Mouse (Mus musculus) hindbrain, embryonic 16.5 days (tissue): ENCODE results near the gene Lfng. TPM values are rescaled to one million over a fixed set of nuclear protein-coding genes. Genes with fewer than 3 reads are reported as not detected.
A peak's percentile ranks its signal among the peaks of the same experiment; 100 is the strongest.

Experiments used
- ATAC-seq: fragments of 200-750 bp; cut with Nextera tagmentation; 2 replicates; pipeline ENCODE4 v1.8.0; 2017; ENCODE audit warnings: moderate TSS enrichment, moderate library complexity
- H3K27ac ChIP-seq: fragments of 300-500 bp; sonication (generic); 2 replicates; pipeline ENCODE4 v1.5.1; 2014; ENCODE audit warnings: low read depth, mild to moderate bottlenecking, control low read depth, low read length, moderate library complexity
- H3K27me3 ChIP-seq: fragments of 300-500 bp; sonication (generic); replicated peaks from 2 replicates; pipeline ENCODE4 v1.6.1; 2014; ENCODE audit warnings: low read length; ENCODE audit not compliant: control insufficient read depth, insufficient read depth
- H3K36me3 ChIP-seq: fragments of 300-500 bp; sonication (generic); 2 replicates; pipeline ENCODE4 v1.6.1; 2014; ENCODE audit warnings: mild to moderate bottlenecking, low read length, moderate library complexity, mixed read lengths; ENCODE audit not compliant: control insufficient read depth, insufficient read depth
- H3K4me1 ChIP-seq: fragments of 300-500 bp; sonication (generic); 2 replicates; pipeline ENCODE4 v1.6.1; 2014; ENCODE audit warnings: low read depth, low read length; ENCODE audit not compliant: control insufficient read depth, insufficient read depth
- H3K4me2 ChIP-seq: fragments of 300-500 bp; sonication (generic); 2 replicates; pipeline ENCODE4 v1.6.1; 2014; ENCODE audit warnings: mild to moderate bottlenecking, low read length, control low read depth, moderate library complexity
- H3K4me3 ChIP-seq: fragments of 300-500 bp; sonication (generic); 2 replicates; pipeline ENCODE4 v1.5.1; 2014; ENCODE audit warnings: mild to moderate bottlenecking, low read length, control low read depth, moderate library complexity
- H3K9ac ChIP-seq: fragments of 300-500 bp; sonication (generic); 2 replicates; pipeline ENCODE4 v1.6.1; 2014; ENCODE audit warnings: low read depth, mild to moderate bottlenecking, control low read depth, low read length, moderate library complexity
- H3K9me3 ChIP-seq: fragments of 300-500 bp; sonication (generic); 2 replicates; pipeline ENCODE4 v1.6.1; 2014; ENCODE audit warnings: mild to moderate bottlenecking, low read length, moderate library complexity; ENCODE audit not compliant: control insufficient read depth
- WGBS: fragments of 180-500 bp; shearing (Covaris S2); extraction: QIAGEN DNeasy Blood & Tissue Kit; methylation state at CpG from one replicate; pipeline ENCODE4 v1.1.7; 2014; 5-methylcytosine and 5-hydroxymethylcytosine counted together
- polyA plus RNA-seq: library from polyadenylated mRNA; unstranded; fragments of >200 nt; fragmentation: Nextera tagmentation; extraction: Ambion mirVana; gene quantifications from 2 replicates; pipeline ENCODE4 v1.2.1, GENCODE M21; 2015

The Lfng gene
- polyA plus RNA-seq, 1 experiment from 2014 or later: 30.2 TPM

DNA sequence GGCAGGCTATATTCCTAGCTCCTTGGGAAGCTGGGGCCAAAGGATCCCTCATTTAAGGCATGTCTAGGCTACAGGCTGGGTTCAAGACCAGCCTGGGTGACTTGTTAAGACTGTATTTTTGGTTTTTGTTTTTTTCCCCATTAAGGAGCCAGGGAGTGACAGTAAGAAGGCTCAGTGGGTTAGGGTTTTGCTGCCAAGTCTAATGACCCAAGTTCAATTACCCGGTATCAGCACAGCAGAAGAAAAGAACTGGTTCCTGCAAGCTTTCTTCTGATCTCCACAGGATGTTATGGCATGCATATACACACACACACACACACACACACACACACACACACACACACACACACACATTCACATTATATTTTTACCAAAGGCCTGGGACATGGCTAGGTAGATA lies 53.3 kb downstream of the Lfng start:
- no peak for ATAC-seq
- Histone ChIP-seq H3K4me3 (no peak overlapping the region), H3K4me1 (peaks cover 16% of the 10 kb centered on the region), H3K27me3 (no peaks in the 10 kb centered on the region), H3K9me3 (no peaks in the 10 kb centered on the region), H3K4me2 (no peak overlapping the region), H3K9ac (no peak overlapping the region), H3K27ac (peak overlapping the region; percentile 79), H3K36me3 (no peaks in the 10 kb centered on the region)
- 38% methylated on average over 1 of the region's 1 CpGs for WGBS

DNA sequence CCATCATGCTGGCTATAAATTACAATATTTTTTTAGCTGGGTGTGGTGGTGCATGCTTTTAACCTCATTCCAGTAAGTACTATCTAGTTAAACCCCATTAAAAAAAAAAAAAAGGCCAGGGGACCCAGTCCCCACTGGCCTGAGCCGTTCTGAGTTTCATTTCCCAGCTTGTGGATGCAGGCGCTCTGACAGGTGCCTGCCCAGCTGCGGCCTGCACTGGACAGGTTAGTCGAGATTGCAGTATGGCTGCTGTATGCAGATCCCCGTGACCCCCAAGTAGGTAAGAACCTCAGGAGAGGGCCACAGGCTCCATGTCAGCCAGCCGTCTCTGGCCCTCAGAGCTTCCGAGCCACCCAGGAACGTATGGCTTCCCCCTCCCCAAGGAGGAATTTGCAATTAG lies 54.3 kb downstream of the Lfng start:
- Histone ChIP-seq H3K27me3 (no peaks in the 10 kb centered on the region), H3K4me2 (no peak overlapping the region), H3K9me3 (no peaks in the 10 kb centered on the region), H3K36me3 (peaks cover 4% of the 10 kb centered on the region), H3K9ac (no peak overlapping the region), H3K4me1 (peaks cover 16% of the 10 kb centered on the region), H3K27ac (no peak overlapping the region), H3K4me3 (no peak overlapping the region)
- ATAC-seq: no peak
- 71% methylated on average over 8 of the region's 8 CpGs for WGBS

DNA sequence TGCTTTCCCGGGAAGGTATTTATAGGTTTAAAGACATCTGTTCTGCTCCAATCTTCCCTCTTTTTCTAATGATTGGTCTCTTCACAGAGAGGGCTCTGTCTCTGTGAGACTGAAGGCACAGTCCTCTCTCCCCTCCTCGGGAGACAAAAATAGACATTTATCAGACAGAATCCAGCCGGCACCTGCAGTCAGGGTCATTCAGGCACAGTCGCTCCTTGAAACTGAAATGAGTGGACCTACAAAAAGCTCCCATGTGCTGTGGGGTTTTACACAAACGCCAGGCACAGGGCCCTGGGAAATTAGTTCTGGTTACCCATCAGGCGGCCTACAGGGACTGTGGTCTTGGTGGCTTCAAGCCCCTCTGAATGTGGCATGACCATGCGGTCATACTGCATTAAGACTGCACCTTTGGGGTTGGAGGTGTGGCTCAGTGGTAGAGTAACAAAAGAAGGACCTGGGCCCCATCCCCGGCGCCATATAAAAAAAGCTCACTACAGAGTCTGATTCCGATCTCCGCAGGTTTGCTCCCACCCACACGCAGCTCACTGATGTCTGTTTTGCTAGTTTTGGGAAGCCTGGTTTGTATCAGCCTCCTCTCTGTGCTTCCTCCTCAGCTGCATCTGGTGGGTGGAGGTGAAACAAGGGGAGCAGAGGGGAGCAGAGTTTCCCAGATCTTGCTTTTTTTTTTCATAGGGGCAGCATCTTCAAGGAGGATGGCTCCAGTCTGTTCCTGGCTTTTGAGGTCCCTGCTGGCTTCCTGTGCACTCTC lies 54.9 kb downstream of the Lfng start:
- Histone ChIP-seq H3K4me3 (no peak overlapping the region), H3K27me3 (no peaks in the 10 kb centered on the region), H3K9me3 (no peaks in the 10 kb centered on the region), H3K4me2 (no peak overlapping the region), H3K9ac (no peak overlapping the region), H3K36me3 (peaks cover 4% of the 10 kb centered on the region), H3K27ac (no peak overlapping the region), H3K4me1 (peaks cover 16% of the 10 kb centered on the region)
- 56% methylated on average over 12 of the region's 12 CpGs for WGBS
- ATAC-seq: no peak

DNA sequence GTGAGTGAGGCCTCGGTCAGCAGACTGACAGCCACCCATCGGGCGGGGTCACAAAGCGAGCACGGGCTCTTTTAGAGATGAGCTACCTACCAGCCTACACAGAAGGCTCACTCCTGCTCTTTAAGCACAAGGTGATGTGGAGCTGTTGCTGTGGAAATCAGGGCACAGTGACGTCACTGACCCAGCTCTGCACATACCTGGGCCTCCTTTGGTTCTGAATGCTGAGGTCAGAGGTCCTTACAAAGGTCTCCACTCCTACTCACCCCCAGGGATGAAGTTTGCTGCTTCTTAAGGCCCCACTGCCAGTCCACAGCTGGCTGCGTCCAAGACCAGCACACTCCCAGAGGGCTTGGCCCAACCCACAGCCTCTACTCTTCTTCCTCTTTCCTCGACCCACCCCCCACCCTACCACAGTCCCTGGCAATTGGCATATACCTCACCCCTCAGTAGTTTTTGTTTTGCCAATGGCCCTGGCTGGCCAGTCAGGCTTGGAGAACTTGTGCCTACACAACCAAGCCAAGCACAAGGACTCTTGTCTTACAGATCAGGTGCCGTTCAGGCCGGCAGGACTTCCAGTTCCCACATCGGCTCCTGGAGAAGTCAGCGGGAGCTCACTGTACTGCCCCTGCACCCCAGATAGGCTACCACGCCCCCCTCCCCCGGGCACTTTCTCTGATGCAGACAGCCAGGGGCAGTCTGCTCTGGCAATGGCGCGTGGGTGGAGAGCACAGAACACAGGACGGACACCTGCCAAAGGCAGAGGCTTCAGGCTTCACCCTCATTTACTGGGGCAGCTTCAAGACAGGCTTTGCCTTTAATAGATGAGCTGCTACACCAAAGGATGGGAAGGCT lies 55.8 kb downstream of the Lfng start:
- no peaks in the 10 kb centered on the region for H3K9me3 ChIP-seq
- H3K27me3 ChIP-seq: no peaks in the 10 kb centered on the region
- peaks cover 16% of the 10 kb centered on the region for H3K4me1 ChIP-seq
- 63% methylated on average over 17 of the region's 17 CpGs for WGBS
- ATAC-seq: no peak
- no peak overlapping the region for H3K9ac ChIP-seq
- H3K36me3 ChIP-seq: peaks cover 6% of the 10 kb centered on the region
- H3K4me2 ChIP-seq: no peak overlapping the region
- no peak overlapping the region for H3K4me3 ChIP-seq
- peak overlapping the region; percentile 31; the same call in 1 of the 2 replicates for H3K27ac ChIP-seq

DNA sequence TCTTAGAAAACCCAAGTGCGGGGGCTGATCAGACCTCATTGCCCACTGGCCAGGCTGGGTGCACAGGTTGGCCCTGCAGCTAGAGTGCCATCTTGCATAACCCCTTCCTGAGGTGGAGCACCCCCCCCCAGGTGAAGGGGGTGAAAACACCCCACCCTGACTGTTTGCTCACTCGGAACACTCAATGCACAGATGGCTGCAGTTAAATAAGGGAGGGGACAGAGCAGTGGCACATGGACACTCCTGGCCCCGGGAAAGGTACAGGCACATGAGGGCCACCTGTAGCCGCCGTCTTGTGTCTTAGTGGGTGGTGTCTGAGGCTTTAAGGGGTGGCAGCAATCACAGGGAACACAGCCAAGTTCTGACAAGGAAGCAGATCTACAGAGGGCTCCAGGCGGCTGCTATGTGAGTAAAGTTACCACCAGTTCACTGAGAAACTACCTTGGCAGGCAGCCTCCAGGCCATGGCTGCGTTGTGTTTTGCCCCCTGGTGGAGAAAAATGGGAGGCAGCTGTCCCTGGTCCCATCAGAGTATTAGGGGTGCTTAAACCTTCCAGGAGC lies 56.6 kb downstream of the Lfng start:
- H3K27me3 ChIP-seq: no peaks in the 10 kb centered on the region
- WGBS: 51% methylated on average over 7 of the region's 7 CpGs
- H3K4me1 ChIP-seq: peaks cover 16% of the 10 kb centered on the region
- ATAC-seq: no peak
- peak overlapping the region; percentile 9; the same call in 1 of the 2 replicates for H3K27ac ChIP-seq
- H3K4me2 ChIP-seq: no peak overlapping the region
- no peak overlapping the region for H3K9ac ChIP-seq
- no peak overlapping the region for H3K4me3 ChIP-seq
- H3K9me3 ChIP-seq: 0 out of 2 replicates have a peak, but pooled peaks cover under 1% of the 10 kb centered on the region
- H3K36me3 ChIP-seq: peaks cover 8% of the 10 kb centered on the region

Other genes with a start within 250 kb of the Lfng start
- 42.4 and 43.7 TPM in 2 replicates for gene Snx8, start 218.1 kb upstream of the Lfng start, polyA plus RNA-seq
- 65.9 and 77.6 TPM in 2 replicates for gene Eif3b, start 188.0 kb upstream of the Lfng start, polyA plus RNA-seq
- gene Gm4869, start 161.7 kb upstream of the Lfng start, polyA plus RNA-seq: not detected in 2 replicates
- gene Chst12, start 101.8 kb upstream of the Lfng start, polyA plus RNA-seq: 27.6 and 30.3 TPM in 2 replicates
- 0.36 TPM in 1 of 2 replicates, not detected in the other for gene Grifin, start 42.2 kb upstream of the Lfng start, polyA plus RNA-seq
- 56.0 and 68.9 TPM in 2 replicates for gene Ttyh3, start 41.7 kb downstream of the Lfng start, polyA plus RNA-seq
- gene Iqce, start 95.1 kb downstream of the Lfng start, polyA plus RNA-seq: 27.9 and 28.6 TPM in 2 replicates
- gene Brat1, start 97.7 kb downstream of the Lfng start, polyA plus RNA-seq: 24.3 and 27.4 TPM in 2 replicates
- gene Amz1, start 116.8 kb downstream of the Lfng start, polyA plus RNA-seq: 6.3 and 6.6 TPM in 2 replicates
- 10.3 and 11.1 TPM in 2 replicates for gene Gna12, start 223.1 kb downstream of the Lfng start, polyA plus RNA-seq